Mouse (Mus musculus): ENCODE results near the gene Twsg1.
"Not testable (repeated sequence)": the region's sequence is repeated elsewhere in the genome, so short reads cannot be mapped to it uniquely, and the experiment has no call there.

DNA sequence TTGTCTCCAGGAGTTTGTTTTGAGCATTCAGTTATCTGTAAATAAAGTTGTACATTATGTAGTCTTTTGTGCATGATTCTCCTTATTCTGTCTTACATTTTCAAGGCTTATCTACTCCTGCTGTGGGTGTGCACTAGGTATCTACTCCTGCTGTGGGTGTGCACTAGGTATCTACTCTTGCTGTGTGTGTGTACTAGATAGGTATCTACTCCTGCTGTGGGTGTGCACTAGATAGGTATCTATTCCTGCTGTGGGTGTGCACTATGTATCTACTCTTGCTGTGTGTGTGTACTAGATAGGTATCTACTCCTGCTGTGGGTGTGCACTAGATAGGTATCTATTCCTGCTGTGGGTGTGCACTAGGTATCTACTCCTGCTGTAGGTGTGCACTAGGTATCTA, 25.7 kb upstream of the Twsg1 start:
- not testable (repeated sequence) for TF ChIP-seq GATA1 (IDR thresholded peaks at IDR 0.05; ENCODE audit: borderline replicate concordance, low read length); FLI1 (IDR thresholded peaks at IDR 0.05; ENCODE audit: low read length)

Measured in megakaryocyte, embryonic 14.5 days (primary cell).